Mouse (Mus musculus) stomach, postnatal 0 days (tissue): ENCODE measurements around the gene Nckap1l. TPM values are rescaled to one million over a fixed set of nuclear protein-coding genes. Genes with fewer than 3 reads are reported as not detected.

Experiments used
- ATAC-seq: fragments of 200-750 bp; cut with Nextera tagmentation; 2 replicates; pipeline ENCODE4 v1.8.0; 2017; ENCODE audit not compliant: low FRiP score, low TSS enrichment
- DNase-seq: peaks from one replicate; pipeline ENCODE4 v3.0.0-alpha.2; 2016; ENCODE audit warnings: low spot score
- H3K27ac ChIP-seq: fragments of 300-500 bp; sonication (generic); replicated peaks from 2 replicates; pipeline ENCODE4 v1.5.1; 2014; ENCODE audit warnings: mild to moderate bottlenecking, control low read depth
- H3K27me3 ChIP-seq: fragments of 300-500 bp; sonication (generic); 2 replicates; pipeline ENCODE4 v1.6.1; 2014; ENCODE audit warnings: low read length; ENCODE audit not compliant: control insufficient read depth, insufficient read depth
- H3K36me3 ChIP-seq: fragments of 300-500 bp; sonication (generic); 2 replicates; pipeline ENCODE4 v1.6.1; 2014; ENCODE audit warnings: low read length, mixed read lengths; ENCODE audit not compliant: control insufficient read depth, insufficient read depth
- H3K4me1 ChIP-seq: fragments of 300-500 bp; sonication (generic); replicated peaks from 2 replicates; pipeline ENCODE4 v1.6.1; 2014; ENCODE audit warnings: antibody characterized with exemption; ENCODE audit not compliant: control insufficient read depth, insufficient read depth
- H3K4me2 ChIP-seq: fragments of 300-500 bp; sonication (generic); replicated peaks from 2 replicates; pipeline ENCODE4 v1.6.1; 2014; ENCODE audit warnings: low read depth, mild to moderate bottlenecking, control low read depth, moderate library complexity
- H3K4me3 ChIP-seq: fragments of 300-500 bp; sonication (generic); 2 replicates; pipeline ENCODE4 v1.5.1; 2014; ENCODE audit warnings: low read depth, low read length, control low read depth
- H3K9ac ChIP-seq: fragments of 300-500 bp; sonication (generic); 2 replicates; pipeline ENCODE4 v1.6.1; 2014; ENCODE audit warnings: mild to moderate bottlenecking, low read length, control low read depth, mixed read lengths
- H3K9me3 ChIP-seq: fragments of 300-500 bp; sonication (generic); 2 replicates; pipeline ENCODE4 v1.6.1; 2016; ENCODE audit warnings: low read length; ENCODE audit not compliant: control insufficient read depth
- CTCF ChIP-seq: IDR thresholded peaks from 2 replicates; pipeline ENCODE4 v1.5.1; 2016; ENCODE audit warnings: antibody characterized with exemption, low read depth, mild to moderate bottlenecking, moderate library complexity
- EP300 ChIP-seq: optimal IDR thresholded peaks from 2 replicates; pipeline ENCODE3; 2016; ENCODE audit warnings: antibody characterized with exemption
- WGBS: fragments of 180-500 bp; shearing (Covaris S2); extraction: QIAGEN DNeasy Blood & Tissue Kit; methylation state at CpG from one replicate; pipeline ENCODE4 v1.1.7; 2014; 5-methylcytosine and 5-hydroxymethylcytosine counted together
- polyA plus RNA-seq: library from polyadenylated mRNA; unstranded; fragments of >200 nt; fragmentation: Nextera tagmentation; extraction: Ambion mirVana; gene quantifications from 2 replicates; pipeline ENCODE4 v1.2.1, GENCODE M21; 2015

The Nckap1l gene
- polyA plus RNA-seq, 1 experiment from 2014 or later, result 1.5 TPM

DNA sequence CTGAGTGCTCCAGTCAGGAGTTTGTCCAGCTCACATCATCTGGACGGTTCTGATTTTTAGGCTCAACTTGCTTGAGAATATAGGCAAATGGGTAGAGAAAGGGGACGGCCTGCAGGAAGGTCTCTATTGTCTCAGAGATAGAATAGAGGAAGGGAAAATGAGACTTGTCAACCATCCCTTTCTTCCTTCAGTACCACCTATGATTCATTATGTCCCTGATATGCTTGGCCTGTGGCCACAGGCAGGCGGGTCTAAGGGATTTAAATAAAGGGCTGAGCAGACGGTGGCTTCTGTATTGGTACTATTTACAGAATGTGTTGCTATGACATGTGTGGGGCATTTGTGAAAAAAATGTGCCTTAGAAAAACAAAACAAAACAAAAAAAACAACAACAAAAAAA is 34.7 kb downstream of the Nckap1l start:
- ATAC-seq (no peak), DNase-seq (no peak)
- WGBS, result 32% methylated on average over 4 of the region's 4 CpGs
- Histone ChIP-seq H3K36me3 (no peaks in the 10 kb centered on the region), H3K9ac (no peak overlapping the region), H3K27me3 (no peaks in the 10 kb centered on the region), H3K27ac (0 out of 2 replicates have a peak overlapping the region, but pooled peaks have one; percentile 8), H3K4me2 (no peak overlapping the region), H3K9me3 (no peaks in the 10 kb centered on the region), H3K4me1 (0 out of 2 replicates have a peak, but pooled peaks cover 5% of the 10 kb centered on the region), H3K4me3 (no peak overlapping the region)
- no peak for TF ChIP-seq EP300

DNA sequence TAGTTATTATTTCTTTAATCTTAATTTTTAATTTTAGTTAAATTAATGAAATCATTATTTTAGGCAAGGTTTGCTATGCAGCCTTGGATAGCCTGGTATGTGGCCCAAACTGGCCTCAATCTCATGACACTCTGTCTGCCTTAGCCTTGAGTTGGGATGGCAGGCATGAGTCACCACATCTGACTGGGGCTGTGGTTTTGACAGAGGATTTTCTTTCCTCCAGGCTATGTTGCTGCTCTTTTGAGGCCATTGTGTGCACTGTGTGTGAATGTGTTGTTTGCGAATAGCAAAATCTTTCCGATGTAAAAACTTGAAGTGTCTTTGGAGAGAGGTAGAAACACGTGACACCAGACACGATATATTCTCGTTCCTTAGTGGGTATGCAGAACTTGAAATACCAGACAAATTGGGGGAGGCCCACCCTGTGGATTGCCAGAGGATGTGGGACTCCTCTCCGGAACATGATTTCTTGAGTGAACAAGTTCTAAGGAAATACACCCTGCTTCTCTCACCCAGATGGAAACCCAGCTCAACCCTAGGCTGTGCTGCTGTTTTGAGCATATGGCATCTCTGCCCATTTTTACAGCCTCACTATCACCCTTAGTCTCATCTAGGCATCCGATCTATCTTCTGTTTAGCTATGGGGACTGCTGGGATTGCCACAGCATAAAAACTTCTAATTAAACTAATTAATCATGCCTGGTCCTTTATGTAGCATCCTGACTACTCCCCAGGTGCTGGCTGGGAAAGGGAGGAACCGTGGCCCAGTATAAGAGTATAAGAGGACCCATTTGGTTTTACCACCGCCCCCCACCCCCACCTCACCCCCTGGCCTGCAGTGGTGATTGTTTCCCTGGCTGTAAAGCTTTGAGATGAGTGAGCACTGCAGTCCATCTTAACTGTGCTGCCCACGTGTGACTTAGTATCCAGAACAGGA is 42.9 kb downstream of the Nckap1l start:
- Histone ChIP-seq H3K27ac (no peak overlapping the region), H3K27me3 (no peaks in the 10 kb centered on the region), H3K9me3 (no peaks in the 10 kb centered on the region), H3K4me2 (no peak overlapping the region), H3K9ac (no peak overlapping the region), H3K4me1 (no peaks in the 10 kb centered on the region; the same call in 1 of the 2 replicates), H3K36me3 (no peaks in the 10 kb centered on the region), H3K4me3 (no peak overlapping the region)
- 65% methylated on average over 10 of the region's 10 CpGs for WGBS
- ATAC-seq, result no peak
- TF ChIP-seq EP300 (no peak), CTCF (no peak)
- no peak for DNase-seq

DNA sequence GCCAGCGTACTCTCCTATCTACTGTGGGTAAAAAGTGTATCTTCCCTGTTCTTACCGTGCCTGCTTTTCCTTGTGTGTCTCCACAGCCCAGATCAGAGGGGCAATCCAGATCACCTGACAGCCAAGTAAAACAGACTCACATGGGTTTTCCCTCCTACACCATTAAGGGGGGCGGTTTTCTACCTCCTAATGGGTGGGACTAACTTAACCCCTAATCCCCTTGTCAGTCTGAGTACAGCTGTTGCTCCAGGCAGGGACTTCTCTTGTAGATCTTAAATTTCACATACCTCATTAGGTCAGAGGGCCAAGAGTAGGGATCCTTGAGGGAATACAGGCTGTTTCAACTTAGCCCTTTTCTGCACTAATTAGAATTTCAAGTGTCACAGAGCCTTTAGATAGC is 44.6 kb downstream of the Nckap1l start:
- H3K4me3 ChIP-seq, result no peak overlapping the region
- H3K4me2 ChIP-seq, result no peak overlapping the region
- H3K36me3 ChIP-seq, result no peaks in the 10 kb centered on the region
- 48% methylated on average over 3 of the region's 3 CpGs for WGBS
- H3K4me1 ChIP-seq, result no peaks in the 10 kb centered on the region; the same call in 1 of the 2 replicates
- no peak for ATAC-seq
- no peak for DNase-seq
- H3K27me3 ChIP-seq, result no peaks in the 10 kb centered on the region
- H3K9ac ChIP-seq, result no peak overlapping the region
- TF ChIP-seq CTCF, result no peak
- no peak for TF ChIP-seq EP300
- no peak overlapping the region for H3K27ac ChIP-seq
- H3K9me3 ChIP-seq, result no peaks in the 10 kb centered on the region

DNA sequence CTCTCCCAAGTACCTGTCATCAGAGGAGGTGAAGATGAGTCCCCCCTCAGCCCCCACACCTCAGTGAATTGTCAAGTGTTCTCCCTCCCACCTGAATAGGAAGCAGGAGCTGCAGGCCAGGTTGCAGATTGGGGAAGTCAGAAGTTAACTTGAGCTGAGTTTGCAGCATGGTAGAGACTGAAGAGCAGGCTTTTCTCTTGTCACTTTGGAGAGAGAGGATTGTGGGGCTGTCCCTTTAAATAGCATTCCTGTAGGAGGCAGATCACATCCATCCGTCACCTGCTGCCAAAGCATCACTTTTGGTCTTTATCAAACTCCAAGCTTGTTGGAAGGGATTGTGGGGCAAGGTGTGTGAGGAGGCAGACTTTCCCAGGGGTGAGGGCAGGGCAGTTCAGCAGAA is 47.1 kb downstream of the Nckap1l start:
- Histone ChIP-seq H3K27me3 (no peaks in the 10 kb centered on the region), H3K36me3 (no peaks in the 10 kb centered on the region), H3K4me3 (no peak overlapping the region), H3K9ac (no peak overlapping the region), H3K27ac (no peak overlapping the region), H3K4me1 (no peaks in the 10 kb centered on the region), H3K9me3 (no peaks in the 10 kb centered on the region), H3K4me2 (no peak overlapping the region)
- no peak for ATAC-seq
- DNase-seq, result no peak
- WGBS, result 91% methylated on average over 1 of the region's 1 CpGs
- TF ChIP-seq CTCF, result no peak
- no peak for TF ChIP-seq EP300

DNA sequence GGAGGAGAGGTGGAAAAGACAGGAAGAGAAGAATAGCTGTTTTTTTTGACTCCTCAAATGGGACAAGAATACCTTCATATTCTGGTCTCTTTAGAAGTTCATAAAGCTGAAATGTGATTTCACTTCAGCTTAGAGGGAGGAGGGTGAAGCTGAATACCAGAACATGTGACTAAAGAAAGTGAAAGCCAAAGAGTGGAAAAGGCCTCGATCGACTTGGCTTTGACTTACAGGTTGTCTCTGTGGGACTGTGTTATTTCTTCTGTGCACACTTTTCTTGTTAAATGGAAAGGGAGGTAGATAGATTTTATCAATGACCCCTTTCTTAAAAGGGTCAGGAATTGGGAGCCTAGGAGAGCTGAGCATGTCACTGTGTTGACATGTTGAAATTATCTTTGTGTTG is 47.6 kb downstream of the Nckap1l start:
- Histone ChIP-seq H3K27me3 (no peaks in the 10 kb centered on the region), H3K4me2 (no peak overlapping the region), H3K36me3 (no peaks in the 10 kb centered on the region), H3K4me3 (no peak overlapping the region), H3K4me1 (no peaks in the 10 kb centered on the region), H3K27ac (no peak overlapping the region), H3K9me3 (no peaks in the 10 kb centered on the region), H3K9ac (no peak overlapping the region)
- no peak for ATAC-seq
- no peak for DNase-seq
- whole genome bisulfite sequencing, result 42% methylated on average over 2 of the region's 2 CpGs
- TF ChIP-seq EP300, result no peak
- no peak for TF ChIP-seq CTCF
